Mouse (Mus musculus) C2C12 (cell line): ENCODE measurements around the gene Tmem144. TPM values are rescaled to one million over a fixed set of nuclear protein-coding genes. Genes with fewer than 3 reads are reported as not detected.

Experiments
- H3K27me3 ChIP-seq: one replicate; pipeline ENCODE4 v1.6.1; 2011; ENCODE audit not compliant: control insufficient read depth, insufficient read depth, insufficient read length
- H3K36me3 ChIP-seq: one replicate; pipeline ENCODE4 v1.6.1; 2011; ENCODE audit not compliant: control insufficient read depth, insufficient read depth
- H3K4me3 ChIP-seq: one replicate; pipeline ENCODE4 v1.5.1; 2011; ENCODE audit warnings: mild to moderate bottlenecking, control low read depth; ENCODE audit not compliant: poor library complexity, insufficient read depth, severe bottlenecking
- H3K79me2 ChIP-seq: one replicate; pipeline ENCODE4 v1.6.1; 2011; ENCODE audit not compliant: control insufficient read depth, insufficient read depth
- H3K79me3 ChIP-seq: one replicate; pipeline ENCODE4 v1.6.1; 2011; ENCODE audit warnings: low read depth, control low read depth
- H3ac ChIP-seq: one replicate; pipeline ENCODE3; 2011; ENCODE audit warnings: low read depth; ENCODE audit not compliant: control insufficient read depth, insufficient read length
- CEBPB ChIP-seq: IDR thresholded peaks from one replicate; pipeline ENCODE4 v1.6.1; 2011; ENCODE audit warnings: low read depth, mild to moderate bottlenecking, control low read depth, moderate library complexity
- CTCF ChIP-seq: IDR thresholded peaks from one replicate; pipeline ENCODE4 v1.5.1; 2011; ENCODE audit not compliant: control insufficient read depth, insufficient read depth, insufficient read length
- FOSL1 ChIP-seq: IDR thresholded peaks from one replicate; pipeline ENCODE4 v1.8.0; 2011; ENCODE audit warnings: mild to moderate bottlenecking, low read length; ENCODE audit not compliant: poor library complexity, insufficient read depth, severe bottlenecking
- MAX ChIP-seq: IDR thresholded peaks from one replicate; pipeline ENCODE4 v1.6.1; 2011; ENCODE audit warnings: mild to moderate bottlenecking, control low read depth
- MYOD1 ChIP-seq: IDR thresholded peaks from one replicate; pipeline ENCODE4 v1.6.1; 2011; ENCODE audit warnings: low read depth; ENCODE audit not compliant: control insufficient read depth, insufficient read length
- MYOG ChIP-seq: IDR thresholded peaks from one replicate; pipeline ENCODE4 v1.6.1; 2011; ENCODE audit not compliant: control insufficient read depth, insufficient read length; ENCODE audit errors: extremely low read depth
- USF1 ChIP-seq: IDR thresholded peaks from one replicate; pipeline ENCODE4 v1.6.1; 2011; ENCODE audit warnings: low read depth, mild to moderate bottlenecking, control low read depth, moderate library complexity
- polyA plus RNA-seq: library from polyadenylated mRNA; unstranded; fragments of >200 nt; fragmentation: generic; extraction: Trizol; gene quantifications from one replicate; pipeline ENCODE4 v1.2.1, GENCODE M21; 2012; ENCODE audit warnings: missing spikeins

Gene Tmem144
- polyA plus RNA-seq, 1 experiment: 1.5 TPM

DNA sequence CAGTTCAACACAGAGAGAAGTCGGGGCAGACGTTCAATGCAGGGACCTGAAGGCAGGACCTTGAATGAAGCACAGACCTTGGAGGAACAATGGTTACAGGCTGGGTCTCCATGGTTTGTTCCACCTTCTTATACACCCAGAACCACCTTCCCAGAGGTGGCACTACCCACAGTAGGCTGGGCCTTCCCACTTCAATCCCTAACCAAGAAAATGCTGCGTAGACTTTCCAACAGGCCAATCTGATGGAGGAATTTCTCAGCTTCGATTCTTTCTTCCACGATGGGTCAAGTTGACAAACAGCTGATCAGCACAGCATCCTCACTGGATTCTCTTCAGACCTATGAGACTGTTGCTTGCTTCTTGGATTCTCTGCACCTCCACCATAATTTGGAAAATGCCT is 22.9 kb upstream of the Tmem144 start:
- TF ChIP-seq MYOD1 (no peak), MAX (no peak), CEBPB (no peak), USF1 (no peak), FOSL1 (no peak), CTCF (no peak), MYOG (no peak)
- H3K79me3 ChIP-seq: no peaks in the 10 kb centered on the region
- no peaks in the 10 kb centered on the region for H3K79me2 ChIP-seq

DNA sequence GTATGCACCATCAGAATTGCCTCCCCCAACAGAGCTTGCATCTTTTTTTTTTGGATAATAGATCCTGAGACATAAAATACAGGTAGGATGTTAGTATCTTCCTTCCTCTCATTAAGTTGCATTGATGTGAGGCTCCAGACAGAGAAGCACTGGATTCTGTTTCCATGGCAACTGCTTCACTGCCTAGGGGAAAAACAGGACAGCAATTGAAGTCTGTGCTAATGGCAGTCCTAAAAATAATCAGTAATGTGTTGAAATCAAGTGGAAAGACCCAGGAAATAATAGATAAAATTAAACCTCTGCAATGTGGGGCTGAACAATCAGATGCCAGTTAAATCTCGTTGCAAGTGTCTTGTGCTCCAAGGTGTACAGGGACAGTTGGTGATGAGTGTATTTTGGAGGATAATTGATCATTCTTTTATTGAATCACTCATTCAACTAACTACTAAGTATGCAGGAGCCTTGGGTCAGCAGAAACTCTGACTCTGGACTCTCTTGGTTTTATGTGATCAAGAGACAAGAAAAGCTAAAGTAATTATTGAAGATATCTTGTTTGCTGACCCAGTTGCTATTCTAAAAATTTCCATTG is 14.6 kb upstream of the Tmem144 start:
- no peaks in the 10 kb centered on the region for H3K36me3 ChIP-seq
- H3K79me3 ChIP-seq: no peaks in the 10 kb centered on the region
- H3K27me3 ChIP-seq: no peaks in the 10 kb centered on the region
- H3ac ChIP-seq: no peak overlapping the region
- TF ChIP-seq USF1: no peak
- no peaks in the 10 kb centered on the region for H3K79me2 ChIP-seq
- H3K4me3 ChIP-seq: no peak overlapping the region

More for the DNA sequence above, 22.9 kb upstream of the Tmem144 start:
- H3ac ChIP-seq: no peak overlapping the region
- no peak overlapping the region for H3K4me3 ChIP-seq
- H3K36me3 ChIP-seq: no peaks in the 10 kb centered on the region
- H3K27me3 ChIP-seq: no peaks in the 10 kb centered on the region

DNA sequence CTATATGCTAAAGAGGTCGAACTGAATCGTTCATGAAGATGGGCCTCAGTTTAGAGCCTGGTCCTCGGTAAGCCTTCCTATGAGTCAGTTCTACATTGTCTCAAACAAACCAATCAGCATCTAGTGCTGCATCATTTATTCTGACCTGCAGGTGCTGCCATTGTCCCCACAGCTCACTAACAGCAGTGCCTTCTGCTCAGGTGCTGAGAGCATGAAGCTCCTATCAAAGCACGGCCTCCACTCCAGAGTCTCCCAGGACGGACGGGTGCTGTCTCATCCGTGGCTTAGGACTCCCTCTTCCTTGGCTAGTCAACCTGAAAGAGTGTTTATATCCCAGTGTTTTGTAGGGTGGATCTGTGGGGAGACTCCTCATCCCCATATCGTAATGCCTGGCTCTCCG is 14.0 kb upstream of the Tmem144 start:
- H3K79me2 ChIP-seq: no peaks in the 10 kb centered on the region
- TF ChIP-seq CEBPB (no peak), FOSL1 (no peak), MYOD1 (no peak)
- no peaks in the 10 kb centered on the region for H3K36me3 ChIP-seq
- H3K4me3 ChIP-seq: no peak overlapping the region
- no peaks in the 10 kb centered on the region for H3K79me3 ChIP-seq
- H3ac ChIP-seq: no peak overlapping the region
- H3K27me3 ChIP-seq: no peaks in the 10 kb centered on the region

DNA sequence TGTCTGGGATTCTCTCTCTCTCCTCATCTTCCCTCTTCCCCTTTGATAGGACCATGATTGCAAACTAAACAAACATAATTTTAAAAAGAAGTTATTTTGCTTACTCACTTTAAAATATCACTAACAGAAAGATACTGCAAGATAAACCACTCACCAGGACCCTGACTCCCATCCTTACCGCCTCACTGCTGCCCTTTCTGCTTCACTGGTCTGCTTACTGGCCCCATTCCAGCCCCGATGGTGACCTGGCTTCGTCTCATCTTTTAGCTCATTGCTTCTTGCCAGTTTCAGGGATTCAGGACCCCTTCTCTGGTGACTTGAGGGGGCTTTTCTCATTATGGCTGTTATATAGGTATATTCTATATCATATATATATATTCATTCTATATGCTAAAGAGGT is 13.5 kb upstream of the Tmem144 start:
- Histone ChIP-seq H3K36me3 (no peaks in the 10 kb centered on the region), H3K79me3 (no peaks in the 10 kb centered on the region), H3K79me2 (no peaks in the 10 kb centered on the region), H3ac (no peak overlapping the region), H3K27me3 (no peaks in the 10 kb centered on the region), H3K4me3 (no peak overlapping the region)
- TF ChIP-seq MYOD1 (no peak), MAX (no peak), FOSL1 (no peak), USF1 (no peak), CEBPB (no peak), MYOG (no peak), CTCF (no peak)

DNA sequence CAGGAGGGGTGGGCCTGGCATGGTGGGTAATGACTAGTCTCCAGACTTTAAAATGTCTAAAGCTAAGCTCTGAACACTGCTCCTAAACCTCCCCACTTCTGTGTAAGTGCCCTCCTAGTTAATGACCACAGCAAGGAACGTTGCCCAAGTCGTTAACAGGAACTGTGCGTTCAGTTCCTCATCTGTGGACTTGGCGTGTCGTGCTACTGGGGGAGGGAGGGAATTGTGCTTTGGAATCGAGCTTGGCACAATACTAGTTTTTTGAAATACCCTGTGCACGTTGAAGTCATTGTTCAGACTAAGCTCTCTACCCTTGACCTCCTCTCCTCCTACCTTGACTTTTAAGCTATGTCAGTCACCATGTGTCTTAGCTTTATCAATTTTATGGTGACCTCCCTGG is 12.3 kb upstream of the Tmem144 start:
- TF ChIP-seq MAX: no peak
- TF ChIP-seq USF1: no peak
- TF ChIP-seq MYOG: no peak
- no peak for TF ChIP-seq CTCF
- no peak for TF ChIP-seq MYOD1
- TF ChIP-seq FOSL1: no peak
- TF ChIP-seq CEBPB: no peak
- Histone ChIP-seq H3K79me2 (no peaks in the 10 kb centered on the region), H3K79me3 (no peaks in the 10 kb centered on the region), H3K36me3 (no peaks in the 10 kb centered on the region), H3K4me3 (no peak overlapping the region), H3K27me3 (no peaks in the 10 kb centered on the region), H3ac (no peak overlapping the region)

DNA sequence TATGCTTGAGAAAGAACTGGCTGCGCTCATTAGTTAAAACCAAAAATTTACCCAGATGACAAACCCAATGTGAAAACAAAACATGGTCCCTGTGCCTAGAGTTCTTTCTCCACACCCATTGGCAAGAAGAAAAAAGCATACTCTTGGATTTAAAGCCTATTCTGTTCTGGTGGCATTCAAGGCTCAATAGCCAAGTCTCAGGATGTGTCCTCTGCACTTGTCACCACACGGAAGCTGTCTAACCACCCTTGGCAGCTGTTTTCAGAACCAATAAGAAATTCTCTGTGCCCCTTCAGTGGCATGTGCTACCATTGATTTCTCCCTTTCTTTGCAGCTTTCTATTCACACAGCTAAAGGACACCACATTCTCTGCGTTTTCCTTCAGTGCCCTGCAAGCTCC is 5.6 kb upstream of the Tmem144 start:
- no peaks in the 10 kb centered on the region for H3K79me3 ChIP-seq
- H3K27me3 ChIP-seq: no peaks in the 10 kb centered on the region
- no peaks in the 10 kb centered on the region for H3K36me3 ChIP-seq
- TF ChIP-seq MYOD1: no peak
- TF ChIP-seq MAX: no peak
- no peak for TF ChIP-seq CTCF
- no peak for TF ChIP-seq MYOG
- TF ChIP-seq FOSL1: no peak
- TF ChIP-seq CEBPB: no peak
- TF ChIP-seq USF1: no peak
- H3ac ChIP-seq: no peak overlapping the region
- H3K4me3 ChIP-seq: no peak overlapping the region
- H3K79me2 ChIP-seq: no peaks in the 10 kb centered on the region
